Comparison of ENCODE assay signal across 8 mouse cellular contexts in the genomic region with DNA sequence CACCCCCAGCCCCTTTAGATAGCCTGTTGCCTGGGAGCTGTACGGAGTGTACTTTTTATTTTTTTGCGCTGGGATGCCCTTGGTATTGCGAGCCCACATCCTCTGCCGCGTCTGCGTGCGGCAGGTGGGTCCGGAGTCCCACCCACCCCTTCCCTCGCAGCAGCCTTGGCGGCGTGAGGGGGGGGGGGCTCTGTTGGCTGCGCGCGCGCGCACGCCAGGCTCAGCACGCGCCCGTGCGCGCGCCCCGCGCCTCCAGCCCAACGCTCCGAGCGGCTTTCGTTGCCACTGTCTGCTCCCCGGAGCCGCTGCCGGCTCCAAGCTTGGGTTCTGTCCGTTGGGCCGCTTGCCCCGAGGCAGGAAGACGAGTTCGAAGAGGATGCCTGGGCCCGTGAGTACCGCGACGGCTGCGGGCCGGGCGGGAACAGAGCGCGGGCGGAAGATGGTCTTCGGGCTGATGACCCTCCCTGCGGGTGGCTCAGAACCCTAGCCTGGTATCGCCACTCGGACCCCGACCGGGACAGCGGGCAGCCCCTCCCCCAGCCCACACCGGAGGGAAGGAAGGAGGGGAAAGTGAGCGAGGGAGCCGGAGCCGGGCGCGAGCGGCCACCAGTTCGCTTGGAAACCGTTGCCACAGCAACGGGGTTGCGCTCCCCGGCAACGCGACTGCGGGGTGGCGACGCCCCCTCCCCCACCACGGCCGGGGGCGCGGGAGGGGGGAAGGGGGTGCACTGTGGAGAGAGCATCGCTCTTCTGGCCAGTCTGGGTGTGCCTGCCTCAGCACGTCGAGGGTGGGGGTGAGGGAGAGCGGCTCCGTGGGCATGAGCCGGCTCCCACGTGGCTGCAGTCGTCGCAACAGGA. TPM values are rescaled to one million over a fixed set of nuclear protein-coding genes. Genes with fewer than 3 reads are reported as not detected.
DNase-seq lines count a peak whose midpoint lies in the region; ATAC-seq lines count a peak whose summit lies in the region.

TSS of gene Prr7 (plus strand) at position 241 of the 858 bp plus-strand sequence.

- under 1% methylated on average over 79 of the region's 84 CpGs for WGBS in heart, embryonic 16.5 days

- peaks cover 4% of the 10 kb centered on the region for H3K36me3 ChIP-seq in heart, embryonic 16.5 days (ENCODE audit: control insufficient read depth, insufficient read depth)

- H3K27me3 ChIP-seq in heart, embryonic 16.5 days (ENCODE audit: control insufficient read depth, insufficient read depth, low read length), result peaks cover 12% of the 10 kb centered on the region

- H3K9ac ChIP-seq in heart, embryonic 16.5 days (ENCODE audit: low read length), result peak within 1 kb of the TSS; percentile 71

- H3K27ac ChIP-seq in heart, embryonic 16.5 days (ENCODE audit: low read length), result no peak within 1 kb of the TSS

- H3K4me2 ChIP-seq in heart, embryonic 16.5 days (ENCODE audit: low read depth, low read length), result peak within 1 kb of the TSS; percentile 95

- peak; percentile 56 to 64 for DNase-seq in B cell, adult 2 months
- peak; percentile 62 for DNase-seq in ES-CJ7 (ENCODE audit: low read depth, low spot score)
- peak; percentile 82 for DNase-seq in embryo, embryonic 10 days (ENCODE audit: low spot score)
- DNase-seq in layer of hippocampus, postnatal 36 days, result peak; percentile 75 to 81
- peak; percentile 83 for DNase-seq in right cerebral cortex, postnatal 4 days
- no peak for DNase-seq in ovary, adult 18-20 months (ENCODE audit: low spot score)

- H3K4me1 ChIP-seq in heart, embryonic 16.5 days (ENCODE audit: control insufficient read depth, insufficient read depth, low read length), result peaks cover 9% of the 10 kb centered on the region

- peak; percentile 47 for ATAC-seq in heart, embryonic 16.5 days (replicated peaks; ENCODE audit: extremely low read depth, insufficient read depth, low FRiP score)
- ATAC-seq in megakaryocyte, adult 5-6 weeks (ENCODE audit: poor library complexity, severe bottlenecking), result peak; percentile 21; the same call in 1 of the 2 replicates

- H3K4me3 ChIP-seq in heart, embryonic 16.5 days (ENCODE audit: low read length), result peak within 1 kb of the TSS; percentile 65

- no peaks in the 10 kb centered on the region for H3K9me3 ChIP-seq in heart, embryonic 16.5 days (replicated peaks; ENCODE audit: control insufficient read depth, low read length)

RNA-seq across cellular contexts. Expression of gene Prr7, which starts in this region (rescaled TPM):
- polyA plus RNA-seq in heart, embryonic 16.5 days (2015; fragmentation: Nextera tagmentation; extraction: Ambion mirVana), result 0.25 and 0.28 TPM in 2 replicates
- 10 to 100 TPM; 86.1 to 86.6 TPM for total RNA-seq in layer of hippocampus, postnatal 36 days (2021)
- total RNA-seq in megakaryocyte, adult 5-6 weeks (2015), result 1.1 and 1.2 TPM in 2 replicates
- total RNA-seq in megakaryocyte, adult 5-6 weeks (2017), result 1.4 and 1.8 TPM in 2 replicates

Comparison
In these comparisons a context has a peak if more than half of its experiments do, and no peak if none do; other contexts are left out.
1. RNA of gene Prr7 (total RNA-seq): 86.1 to 86.6 TPM in layer of hippocampus, postnatal 36 days; 1.1 to 1.8 TPM in megakaryocyte, adult 5-6 weeks; every median in the first group is over 10 times any median in the second.
2. Peak in ATAC-seq, H3K4me3 ChIP-seq, H3K9ac ChIP-seq and H3K4me2 ChIP-seq in heart, embryonic 16.5 days; RNA of the gene not detected or under 1 TPM.